Mouse (Mus musculus) testis, adult 2 months (tissue): ENCODE measurements around the gene Rnasek.

Experiments used
- CTCF ChIP-seq: fragments of 200-500 bp; IDR thresholded peaks from 2 replicates; pipeline ENCODE4 v1.5.1; 2012; ENCODE audit warnings: low read depth, mild to moderate bottlenecking, inconsistent platforms, low read length, moderate library complexity; ENCODE audit not compliant: control insufficient read depth, insufficient read depth, insufficient replicate concordance
- POLR2A ChIP-seq: fragments of 200-500 bp; IDR thresholded peaks from 2 replicates; pipeline ENCODE4 v1.6.1; 2012; ENCODE audit warnings: low read depth, mild to moderate bottlenecking, inconsistent platforms, low read length, moderate library complexity; ENCODE audit not compliant: control insufficient read depth

GRCm38 (mm10) chr11:70191188-70191587, 48.5 kb downstream of the Rnasek start:
- TF ChIP-seq CTCF = no peak
- no peak for TF ChIP-seq POLR2A
